Mouse (Mus musculus) thymus, postnatal 14 days (tissue): ENCODE results near the gene Gm49345.
"Not testable (repeated sequence)": the region's sequence is repeated elsewhere in the genome, so short reads cannot be mapped to it uniquely, and the experiment has no call there.

Source experiments
- DNase-seq: peaks from one replicate; pipeline ENCODE4 v3.0.0; 2021

Gm49345 gene

DNA sequence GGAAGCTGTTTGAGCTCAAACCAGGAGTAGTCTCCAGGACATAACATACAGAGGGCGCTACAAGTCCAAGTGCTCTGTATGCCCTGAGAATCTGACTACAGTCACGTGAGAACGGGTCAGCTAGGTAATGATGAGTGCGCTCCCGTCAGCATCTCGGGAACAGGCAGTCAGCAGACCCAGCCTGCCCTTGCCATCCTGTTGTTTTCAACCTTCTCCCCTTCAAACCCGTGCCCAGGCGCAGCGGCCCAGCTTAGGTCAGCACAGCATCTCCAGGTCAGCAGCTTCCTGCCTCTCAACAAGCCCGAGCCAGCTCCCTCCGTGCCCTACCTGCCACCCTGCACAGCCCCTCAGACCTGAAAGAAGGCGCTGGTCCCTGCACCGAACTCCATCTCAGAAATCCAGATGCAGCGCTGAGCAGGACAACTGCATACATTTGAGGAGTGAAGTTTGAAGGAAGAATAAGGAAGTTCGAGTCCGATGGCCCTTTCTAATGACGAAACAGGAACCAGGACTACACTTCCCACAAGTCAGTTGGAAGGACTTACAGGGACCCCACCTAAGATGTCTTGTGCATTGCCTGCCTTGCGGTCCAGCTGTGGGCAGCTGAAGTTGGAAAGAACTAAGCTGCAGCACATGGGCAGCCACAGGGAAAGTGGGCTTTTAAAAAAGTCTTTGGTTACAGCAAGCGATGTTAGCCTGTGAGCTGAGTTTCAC, at the start of gene Gm49345, which contains the start of gene Zfp729a:
Gene Gm49345, minus strand, starts transcription at position 476 of the 714 bp plus-strand sequence.
Gene Zfp729a, minus strand, starts transcription at position 498 of the 714 bp plus-strand sequence.
- DNase-seq, result peak; percentile 87

DNA sequence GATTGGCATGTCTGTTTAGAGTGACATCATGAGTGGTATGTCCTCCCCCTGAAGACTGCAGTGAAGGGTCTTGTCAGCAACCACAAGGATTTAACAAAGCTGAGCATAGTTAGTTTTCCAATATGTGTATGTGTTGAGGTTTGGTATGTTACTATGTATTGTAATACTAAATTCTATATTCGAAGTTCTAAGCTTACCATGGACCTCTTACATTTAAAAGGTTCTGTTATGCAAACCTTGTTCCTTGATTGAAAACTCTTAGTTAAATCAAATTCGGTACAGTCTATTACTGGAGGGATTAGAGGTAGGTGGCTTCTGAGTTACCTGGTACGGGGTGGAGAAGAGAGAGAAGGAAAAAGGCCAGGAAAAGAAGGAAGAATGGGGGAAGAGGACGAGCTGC, 49.4 kb upstream of the Gm49345 start, which contains the start of gene Zfp738:
Gene Zfp738, minus strand, starts transcription at position 101 of the 400 bp plus-strand sequence.
- no peak for DNase-seq

DNA sequence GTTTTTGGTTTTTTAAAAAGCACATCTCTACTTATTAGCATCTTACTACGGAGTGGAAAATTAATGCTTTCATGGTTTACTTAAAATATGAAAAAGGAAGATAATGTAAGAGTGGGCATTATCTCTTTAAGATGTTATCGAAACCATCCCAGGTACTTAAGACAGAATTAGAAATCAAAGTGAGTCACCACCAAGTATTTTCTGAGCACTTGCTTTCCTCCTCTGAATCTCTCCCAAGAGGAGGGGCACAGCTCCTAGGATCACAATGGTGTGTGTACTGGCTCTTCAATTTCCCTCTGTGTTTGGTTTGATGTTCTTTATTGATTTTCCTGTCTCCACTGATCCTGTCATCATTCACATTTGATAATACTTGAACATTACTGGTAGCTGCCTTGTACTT, 46.3 kb upstream of the Gm49345 start:
- not testable (repeated sequence) for DNase-seq

DNA sequence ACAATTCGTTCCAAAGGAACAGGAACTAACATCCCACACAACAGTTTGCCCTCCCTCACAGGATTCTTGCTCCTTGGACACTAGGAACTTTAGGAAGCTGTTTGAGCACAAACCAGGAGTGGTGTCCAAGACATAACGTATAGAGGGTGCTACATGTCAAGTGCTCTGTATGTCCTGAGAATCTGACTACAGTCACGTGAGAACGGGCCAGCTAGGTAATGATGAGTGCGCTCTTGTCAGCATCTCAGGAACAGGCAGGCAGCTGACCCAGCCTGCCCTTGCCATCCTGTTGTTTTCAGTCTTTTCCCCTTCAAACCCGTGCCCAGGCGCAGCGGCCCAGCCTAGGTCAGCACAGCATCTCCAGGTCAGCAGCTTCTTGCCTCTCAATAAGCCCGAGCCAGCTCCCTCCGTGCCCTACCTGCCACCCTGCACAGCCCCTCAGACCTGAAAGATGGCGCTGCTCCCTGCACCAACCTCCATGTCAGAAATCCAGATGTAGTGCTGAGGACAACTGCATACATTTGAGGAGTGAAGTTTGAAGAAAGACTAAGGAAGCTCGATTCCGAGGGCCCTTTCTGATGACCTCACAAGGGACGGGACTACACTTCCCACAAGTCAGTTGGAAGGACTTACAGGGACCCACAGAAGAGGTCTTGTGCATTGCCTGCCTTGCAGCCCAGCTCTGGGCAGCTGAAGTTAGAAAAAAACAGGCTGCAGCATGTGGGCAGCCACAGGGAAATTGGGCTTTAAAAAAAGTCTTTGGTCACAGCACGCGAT, 45.6 kb upstream of the Gm49345 start:
- peak; percentile 83 for DNase-seq

DNA sequence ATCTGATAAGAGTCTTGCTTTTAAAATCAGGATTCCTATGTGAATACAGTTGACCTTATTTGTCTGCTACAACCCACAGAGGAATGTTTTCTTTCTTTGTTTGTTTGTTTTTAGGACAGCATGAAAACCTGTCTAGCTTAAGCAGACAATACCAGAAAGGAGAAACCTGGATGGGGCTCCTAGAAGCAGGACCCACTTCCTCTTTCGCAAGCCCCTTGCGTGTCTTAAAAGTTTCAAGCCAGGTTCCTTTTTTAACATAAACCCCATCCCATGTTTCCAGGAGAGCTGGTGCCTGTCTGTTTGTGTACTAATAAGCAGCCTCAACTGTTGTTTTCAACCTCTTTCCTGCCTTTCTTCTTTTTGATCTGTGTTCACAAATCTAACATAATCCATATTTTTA, 37.3 kb upstream of the Gm49345 start:
- DNase-seq, result no peak

DNA sequence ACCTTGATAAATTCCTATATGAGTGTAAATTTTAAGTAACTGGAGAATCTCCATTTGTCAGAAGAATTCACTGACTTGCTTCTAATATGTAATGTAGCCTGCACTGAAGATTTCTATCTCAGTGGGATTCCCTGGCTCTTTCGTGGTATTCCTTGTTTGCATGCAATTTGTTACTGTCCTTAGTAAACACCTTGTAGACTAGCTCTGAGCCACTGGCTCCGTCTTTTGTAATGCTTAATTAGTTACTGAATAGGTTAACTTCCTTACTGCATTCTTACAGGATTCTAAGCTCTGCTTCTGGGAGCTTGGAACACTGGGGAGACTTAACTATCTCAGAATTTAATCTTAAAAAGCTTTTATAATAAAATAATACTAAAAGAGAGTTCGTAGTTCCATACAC, 14.9 kb upstream of the Gm49345 start:
- no peak for DNase-seq

DNA sequence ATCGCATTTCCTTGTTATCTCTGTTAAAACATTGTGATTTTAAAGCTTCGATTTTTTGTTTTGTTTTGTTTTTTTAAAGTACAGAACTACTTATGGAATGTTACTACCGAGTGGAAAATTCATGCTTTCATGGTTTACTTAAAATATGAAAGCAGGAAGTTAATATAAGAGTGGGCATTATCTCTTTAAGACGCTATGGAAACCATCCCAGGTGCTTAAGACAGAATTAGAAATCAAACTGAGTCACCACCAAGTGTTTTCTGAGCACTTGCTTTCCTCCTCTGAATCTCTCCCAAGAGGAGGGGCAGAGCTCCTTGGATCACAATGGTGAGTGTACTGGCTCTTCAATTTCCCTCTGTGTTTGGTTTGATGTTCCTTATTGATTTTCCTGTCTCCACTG, 27.5 kb downstream of the Gm49345 start:
- DNase-seq, result no peak

DNA sequence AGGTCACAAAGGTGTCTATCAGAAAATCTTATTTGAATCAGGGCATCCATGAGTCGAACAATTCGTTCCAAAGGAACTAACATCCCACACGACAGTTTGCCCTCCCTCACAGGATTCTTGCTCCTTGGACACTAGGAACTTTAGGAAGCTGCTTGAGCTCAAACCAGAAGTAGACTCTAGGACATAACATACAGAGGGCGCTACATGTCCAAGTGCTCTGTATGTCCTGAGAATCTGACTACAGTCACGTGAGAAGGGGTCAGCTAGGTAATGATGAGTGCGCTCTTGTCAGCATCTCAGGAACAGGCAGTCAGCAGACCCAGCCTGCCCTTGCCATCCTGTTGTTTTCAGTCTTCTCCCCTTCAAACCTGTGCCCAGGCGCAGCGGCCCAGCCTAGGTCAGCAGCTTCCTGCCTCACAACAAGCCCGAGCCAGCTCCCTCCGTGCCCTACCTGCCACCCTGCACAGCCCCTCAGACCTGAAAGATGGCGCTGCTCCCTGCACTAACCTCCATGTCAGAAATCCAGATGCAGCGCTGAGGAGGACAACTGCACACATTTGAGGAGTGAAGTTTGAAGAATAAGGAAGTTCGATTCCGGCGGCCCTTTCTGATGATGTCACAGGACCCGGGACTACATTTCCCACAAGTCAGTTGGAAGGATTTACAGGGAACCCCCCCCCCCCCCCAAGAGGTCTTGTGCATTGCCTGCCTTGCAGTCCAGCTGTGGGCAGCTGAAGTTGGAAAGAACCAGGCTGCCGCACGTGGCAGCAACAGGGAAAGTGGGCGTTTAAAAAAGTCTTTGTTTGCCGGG, 28.3 kb downstream of the Gm49345 start, which contains the start of gene Zfp729b:
Gene Zfp729b, minus strand, starts transcription at position 642 of the 811 bp plus-strand sequence.
- peak; percentile 92 for DNase-seq

DNA sequence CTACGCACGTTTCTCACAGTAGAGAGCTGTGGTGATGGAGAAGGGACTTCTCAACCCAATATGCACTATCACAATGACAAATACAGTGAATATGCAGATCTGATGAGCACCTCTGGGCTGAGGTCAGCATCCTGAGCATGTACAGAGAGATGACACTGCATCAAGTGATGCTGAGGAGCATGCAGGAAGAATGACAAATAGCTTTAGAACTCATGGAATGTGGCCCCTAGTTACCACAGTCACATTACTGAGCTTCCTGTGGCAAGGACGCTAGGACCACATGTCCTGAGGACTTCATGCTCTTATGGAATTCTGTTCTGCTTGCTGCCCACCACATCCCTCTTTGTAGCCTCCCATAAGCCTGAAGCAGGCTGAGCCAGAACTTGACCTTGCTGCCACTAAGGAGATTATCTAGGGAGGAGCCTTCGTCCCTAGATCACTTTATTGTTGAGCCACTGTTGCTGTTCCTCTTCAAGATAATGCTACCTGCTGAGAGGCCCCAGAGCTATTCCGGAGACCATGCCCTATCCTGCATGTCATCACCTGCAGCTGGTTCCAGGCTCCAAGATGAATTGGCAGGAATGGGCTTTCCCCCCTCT, 64.9 kb downstream of the Gm49345 start:
- no peak for DNase-seq

DNA sequence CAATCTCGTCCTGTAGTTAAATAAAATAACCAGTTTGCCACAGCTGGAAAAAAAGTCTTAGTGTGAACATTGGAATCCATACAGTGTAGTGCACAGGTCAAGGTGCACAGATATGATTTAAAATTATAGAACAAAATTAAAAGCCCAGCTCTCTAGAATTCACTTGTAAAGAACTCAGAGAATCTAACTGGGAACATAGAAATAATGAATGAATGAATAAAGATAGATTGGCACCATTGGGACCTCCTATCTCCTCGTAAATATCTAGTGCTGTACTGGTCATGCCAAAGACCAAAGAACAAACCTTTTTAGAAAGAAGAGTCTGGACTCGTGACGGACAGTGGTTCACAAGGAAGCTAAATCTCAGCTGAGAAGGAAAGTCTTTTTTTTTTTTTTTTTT, 83.8 kb downstream of the Gm49345 start, which contains the start of gene Zfp748:
Gene Zfp748, minus strand, starts transcription at position 101 of the 400 bp plus-strand sequence.
- no peak for DNase-seq

DNA sequence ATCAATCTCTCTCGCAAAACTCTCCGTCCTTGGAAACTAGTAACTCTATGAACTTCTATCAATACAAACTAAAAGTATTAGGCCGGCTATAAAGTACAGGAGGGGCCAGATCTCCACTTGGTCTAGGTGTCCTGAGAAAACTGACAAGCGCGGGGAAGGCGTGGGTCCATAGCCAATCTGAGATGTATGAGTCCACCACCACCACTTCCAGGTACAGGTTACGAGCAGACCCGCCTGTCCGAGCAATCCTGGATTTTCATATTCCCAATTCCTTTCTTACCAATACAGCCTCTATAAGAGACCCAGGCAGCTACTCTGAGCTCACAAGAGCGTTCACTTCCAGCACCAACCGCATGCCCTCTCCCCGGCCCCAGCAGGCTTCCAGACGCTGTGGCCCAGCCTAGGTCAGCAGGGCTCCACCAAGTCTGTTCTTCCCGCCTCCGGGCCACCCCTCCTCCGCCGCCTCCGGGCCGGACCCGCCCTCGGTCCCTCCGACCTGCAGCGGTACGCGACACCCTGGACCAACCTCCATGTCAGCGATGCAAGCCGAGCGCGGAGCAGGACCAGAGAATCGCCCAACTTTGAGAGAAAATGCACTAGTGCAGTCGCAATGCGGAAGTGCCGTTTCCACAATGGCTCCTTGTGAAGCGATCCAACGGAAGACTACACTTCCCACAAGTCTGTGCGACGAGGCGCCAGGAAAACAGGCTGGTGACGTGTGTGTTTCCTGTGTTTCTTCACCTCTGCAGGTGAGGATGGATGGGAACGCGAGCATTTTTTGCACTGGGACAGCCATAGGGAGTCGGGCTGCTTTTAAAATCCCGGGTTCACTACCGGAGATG, 84.8 kb downstream of the Gm49345 start:
- DNase-seq, result peak; percentile 89

DNA sequence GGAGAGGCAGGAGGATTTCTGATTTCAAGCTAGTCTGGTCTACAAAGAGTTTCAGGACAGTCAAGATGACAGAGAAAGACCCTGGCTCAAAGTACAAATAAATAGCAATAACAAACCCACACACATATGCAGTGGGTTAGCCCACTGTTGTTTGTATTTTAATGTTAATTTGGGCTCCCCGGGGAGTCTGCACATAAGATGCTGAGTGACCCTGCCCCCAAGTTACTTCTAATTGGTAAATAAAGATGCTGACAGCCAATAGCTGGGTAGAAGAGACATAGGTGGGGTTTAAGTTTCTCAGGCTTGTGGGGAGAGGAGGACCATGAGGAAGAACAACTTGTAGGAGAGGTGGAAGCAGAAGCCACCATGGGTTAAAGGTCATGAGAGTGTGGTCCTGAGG, 91.6 kb downstream of the Gm49345 start:
- DNase-seq, result no peak
